Mouse (Mus musculus) c-Kit-positive CD71-positive TER-119-positive erythroid progenitor cells, embryonic 14.5 days (primary cell): ENCODE results near the gene Rims3.

Source experiments
- DNase-seq: peaks from one replicate; pipeline ENCODE4 v3.0.0-alpha.2; 2013; ENCODE audit warnings: low spot score

Gene Rims3

DNA sequence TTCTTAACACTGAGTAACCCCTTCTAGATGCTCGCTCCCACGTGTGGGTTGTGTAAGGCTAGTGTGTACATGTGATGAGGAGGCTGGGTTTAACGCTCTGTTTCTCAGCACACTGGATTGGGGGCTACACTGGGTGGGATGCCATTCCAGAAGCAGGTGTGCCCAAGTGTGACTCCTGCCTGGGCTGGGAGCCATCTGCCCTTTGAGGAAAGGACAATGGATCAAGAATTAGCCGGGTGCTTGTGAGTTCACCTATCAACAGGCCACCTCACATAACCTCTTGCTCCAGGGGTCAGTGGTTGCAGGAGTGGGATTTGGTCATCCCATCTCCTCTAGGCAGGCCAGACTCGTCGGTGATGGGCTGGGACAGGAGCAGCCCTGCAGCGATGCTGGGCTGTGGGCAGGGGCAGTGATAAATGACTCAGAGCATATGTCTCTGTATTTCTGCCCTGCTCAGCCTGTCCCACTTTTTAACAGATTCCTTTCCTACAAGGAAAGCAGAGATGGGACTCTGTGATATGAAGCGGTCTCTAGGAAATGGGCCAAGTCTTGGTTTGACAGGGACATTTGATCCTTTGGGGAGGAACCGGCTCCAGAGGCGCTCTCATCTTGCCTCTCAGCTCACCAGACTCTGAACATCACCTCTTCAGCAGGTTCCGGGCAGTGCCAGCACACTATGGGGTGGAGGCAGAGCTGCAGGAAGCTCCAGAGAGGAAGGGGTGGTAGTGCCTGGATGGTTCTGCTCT is 39.2 kb downstream of the Rims3 start:
- DNase-seq: no peak

DNA sequence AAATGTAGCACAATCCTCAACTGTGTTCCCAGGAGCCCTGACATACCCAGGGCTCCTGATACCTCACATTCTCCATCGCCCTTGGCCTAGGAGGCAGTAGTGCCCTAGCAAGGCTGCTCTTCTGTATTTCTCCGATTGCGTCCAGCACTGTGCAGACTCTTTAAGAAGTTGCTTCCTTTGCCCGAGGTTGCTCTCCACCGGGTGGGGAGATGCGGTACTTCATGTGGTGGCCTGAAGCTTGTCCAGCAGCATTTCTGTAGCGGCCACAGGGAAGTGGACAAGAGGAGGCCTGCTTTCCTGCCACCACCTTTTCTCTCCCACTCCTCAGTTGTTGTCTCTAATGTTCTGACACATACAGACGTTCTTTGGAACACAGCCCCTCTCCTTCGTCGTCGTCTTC is 40.0 kb downstream of the Rims3 start:
- DNase-seq: no peak

DNA sequence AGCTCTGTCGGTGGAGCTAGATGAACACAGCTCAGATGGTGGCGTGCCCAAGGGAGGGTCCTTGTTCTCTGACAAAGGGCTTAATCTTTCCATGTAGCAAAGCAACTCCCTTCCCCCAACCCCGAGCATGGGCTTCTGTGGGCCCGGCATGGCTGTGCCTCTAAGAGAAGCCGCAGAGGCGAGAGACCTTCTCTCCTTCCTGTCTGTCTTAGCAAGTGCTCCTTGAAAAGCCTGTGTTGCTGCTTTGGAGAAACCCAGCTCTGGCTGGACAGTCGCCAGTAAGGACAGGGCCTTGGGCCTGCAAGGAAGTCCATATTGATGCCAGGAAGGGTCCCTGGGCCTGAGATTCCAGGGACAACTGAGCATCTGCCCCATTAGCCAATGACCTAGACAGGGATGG is 40.6 kb downstream of the Rims3 start:
- no peak for DNase-seq

- no peak for DNase-seq
Measured at GRCm38 (mm10) chr4:120895810-120896584, 41.4 kb downstream of the Rims3 start.

DNA sequence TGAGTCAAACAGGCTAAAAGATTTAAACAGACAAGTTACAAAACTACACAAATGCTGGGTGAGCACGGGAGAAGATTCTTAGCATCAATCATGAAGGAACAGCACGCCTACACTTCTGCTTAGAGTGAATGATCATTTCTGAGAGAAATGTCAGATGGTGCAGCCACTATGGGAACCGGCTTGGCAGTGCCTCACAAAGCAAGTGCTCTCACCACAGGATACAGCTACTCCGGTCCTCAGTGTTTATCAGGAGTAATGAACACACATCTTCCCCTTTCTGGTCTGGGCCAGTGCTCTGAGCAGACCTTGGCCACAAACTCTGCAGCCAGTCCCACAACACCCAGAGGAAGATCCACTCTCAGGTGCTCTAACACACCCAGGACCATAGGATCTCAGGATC is 49.9 kb downstream of the Rims3 start:
- DNase-seq: no peak

DNA sequence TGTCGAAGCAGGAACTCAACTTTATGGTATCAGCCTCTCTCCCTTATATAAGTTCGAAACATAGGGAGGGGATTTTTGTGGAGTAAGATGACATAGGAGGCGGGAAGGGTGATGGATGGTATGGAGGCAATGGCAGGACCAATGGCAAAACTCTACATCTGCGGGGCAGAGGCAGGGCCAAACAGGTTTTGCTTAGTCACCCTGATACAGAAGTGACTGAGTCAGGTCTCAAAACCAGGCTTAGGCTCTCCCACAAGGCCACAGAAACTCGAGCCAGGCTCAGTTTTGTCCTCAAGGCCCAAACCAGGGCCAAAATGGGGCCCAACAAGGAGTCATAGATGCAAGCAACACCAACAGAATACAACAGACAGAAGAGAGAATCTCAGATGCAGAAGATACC is 51.0 kb downstream of the Rims3 start:
- DNase-seq: no peak

- peak; percentile 74 for DNase-seq
Measured at GRCm38 (mm10) chr4:120909558-120910150, 55.0 kb downstream of the Rims3 start.

DNA sequence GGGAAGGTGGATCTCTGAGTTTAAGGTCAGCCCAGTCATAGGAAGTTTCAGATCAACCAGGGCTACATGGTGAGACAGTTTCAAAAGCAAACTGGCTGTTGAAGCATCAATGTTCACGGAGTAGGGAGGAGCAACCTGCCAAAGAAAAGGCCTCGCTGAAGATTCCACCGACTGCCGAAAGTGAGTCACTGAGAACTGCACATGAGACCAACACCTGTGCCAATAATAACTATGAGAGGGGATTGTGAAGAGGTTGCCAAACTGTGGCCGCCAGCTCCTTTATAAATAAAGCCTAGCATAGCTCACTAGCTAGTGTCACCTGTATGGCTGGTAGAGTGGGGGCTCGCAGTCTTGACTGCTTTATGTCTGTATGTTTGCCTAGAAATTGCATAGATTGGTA is 56.5 kb downstream of the Rims3 start:
- DNase-seq: no peak

DNA sequence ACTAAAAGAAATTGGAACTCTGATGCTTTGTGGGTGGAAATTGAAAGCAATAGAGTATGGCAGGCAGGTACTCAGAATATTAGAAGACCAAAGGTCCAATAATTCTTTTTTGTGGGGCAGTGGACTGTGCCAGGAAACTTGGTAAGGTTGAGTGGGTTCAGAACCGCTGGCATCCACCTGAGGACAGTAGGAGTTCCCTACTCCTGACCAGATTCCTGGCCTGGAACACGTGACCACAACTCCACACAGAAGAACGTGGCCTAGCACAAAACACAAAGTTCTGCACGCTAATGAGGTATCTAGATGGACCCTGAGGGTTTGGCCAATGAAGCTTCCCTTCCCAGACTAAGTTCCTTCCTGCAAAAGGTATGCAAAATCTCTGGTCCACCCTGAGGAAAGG is 58.2 kb downstream of the Rims3 start:
- no peak for DNase-seq

DNA sequence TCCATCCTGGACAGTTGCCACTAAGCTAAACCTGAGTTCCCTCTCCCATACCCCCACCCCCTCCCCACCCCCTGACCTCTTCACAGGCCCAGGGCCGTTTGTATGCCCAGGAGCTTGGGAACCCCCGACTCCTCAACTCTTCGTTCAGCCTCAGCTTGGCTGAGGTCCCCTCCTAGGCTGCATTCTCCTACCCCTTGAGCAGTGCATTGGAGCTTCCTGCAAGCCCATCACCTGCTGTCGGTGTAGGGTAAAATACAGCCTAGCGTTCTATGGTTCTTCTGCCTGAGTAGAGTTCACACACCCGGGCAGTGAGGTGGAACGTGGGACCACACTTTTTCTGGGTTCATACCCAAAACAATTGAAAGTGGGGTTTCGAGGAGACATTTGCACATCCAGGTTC is 58.8 kb downstream of the Rims3 start:
- DNase-seq: no peak

- DNase-seq: no peak
Measured at GRCm38 (mm10) chr4:120913861-120914260, 59.2 kb downstream of the Rims3 start.

DNA sequence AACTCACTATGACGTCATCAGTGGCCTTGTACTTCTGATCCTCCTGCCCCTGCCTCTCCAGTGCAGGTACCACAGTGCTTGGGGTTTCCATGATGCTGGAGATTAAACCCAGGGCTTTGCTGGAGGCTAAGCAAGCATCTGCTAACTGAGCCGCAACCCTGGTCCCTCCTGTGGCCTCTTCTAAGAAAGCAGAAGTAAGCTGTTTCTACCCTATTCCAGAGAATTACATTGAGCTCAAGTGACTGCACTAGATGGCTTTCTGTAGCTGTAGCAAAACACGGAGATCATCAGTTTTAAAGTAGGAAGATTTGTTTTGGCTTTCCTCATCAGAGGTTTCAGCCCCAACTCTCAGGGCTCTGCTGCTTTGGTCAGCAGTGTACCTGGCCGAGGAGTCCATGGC is 59.9 kb downstream of the Rims3 start:
- no peak for DNase-seq

DNA sequence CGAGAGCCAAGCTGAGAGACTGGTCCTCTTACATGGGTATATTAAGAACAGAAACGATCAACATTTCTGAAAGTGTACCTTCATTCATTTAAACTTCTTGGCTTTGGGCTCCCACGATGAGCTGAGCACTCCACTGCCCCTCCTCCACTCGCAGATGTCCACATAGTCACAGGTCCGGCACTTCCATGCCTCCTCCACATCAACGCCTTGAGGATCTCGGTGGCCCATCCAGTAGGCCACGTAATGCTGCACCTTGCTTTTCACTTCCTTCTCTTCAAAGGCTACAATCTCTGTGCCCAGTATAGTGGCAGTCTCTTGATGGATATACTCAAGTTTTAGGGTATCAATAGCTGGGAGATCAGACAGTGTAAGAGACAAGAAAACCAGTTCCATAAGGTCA is 66.8 kb downstream of the Rims3 start:
- DNase-seq: no peak

- peak; percentile 91 for DNase-seq
Measured at GRCm38 (mm10) chr4:120924554-120925299, 70.1 kb downstream of the Rims3 start, which contains the start of gene Exo5. Exo5 (minus strand) TSS chr4:120925017.

DNA sequence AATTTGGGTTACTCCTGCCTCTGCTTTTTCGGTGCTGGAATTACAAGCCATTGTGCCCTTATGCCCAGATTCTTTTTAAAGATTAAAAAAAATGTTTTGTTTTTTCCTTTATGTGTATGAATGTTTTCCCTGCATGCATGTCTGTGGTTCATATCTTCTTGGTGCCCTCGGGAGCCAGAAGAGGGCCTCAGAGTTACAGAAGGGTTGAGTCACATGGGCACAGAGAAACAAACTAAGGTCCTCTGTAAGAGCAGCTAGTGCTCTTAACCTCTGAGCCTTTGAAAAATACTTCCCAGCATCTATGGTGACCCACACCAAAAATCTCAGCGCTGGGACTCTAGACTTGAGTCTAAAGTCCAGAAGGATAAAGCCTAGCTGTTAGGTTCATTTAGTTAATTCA is 70.8 kb downstream of the Rims3 start:
- DNase-seq: peak; percentile 64

GRCm38 (mm10) chr4:120928686-120929085 is 74.1 kb downstream of the Rims3 start:
- DNase-seq: no peak

- no peak for DNase-seq
Measured at GRCm38 (mm10) chr4:120930736-120931135, 76.1 kb downstream of the Rims3 start.

DNA sequence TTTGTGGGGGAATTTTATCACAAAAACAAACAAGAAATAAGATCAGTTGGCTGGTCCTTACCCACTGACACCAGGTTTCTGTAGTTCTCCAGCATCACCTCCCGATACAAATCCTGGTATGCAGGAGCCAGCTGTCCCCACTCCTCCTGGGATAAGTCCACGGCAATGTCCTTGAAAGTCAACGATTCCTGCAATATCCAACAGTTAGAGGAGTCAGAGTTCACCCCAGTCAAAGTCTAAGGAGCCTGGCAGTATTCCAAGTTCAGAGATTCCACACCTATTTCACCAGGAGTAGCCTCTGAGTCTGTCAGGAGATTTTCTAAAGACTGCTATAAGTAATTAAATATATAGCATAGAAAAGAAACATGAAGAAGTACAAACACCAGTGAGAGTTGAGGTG is 80.4 kb downstream of the Rims3 start:
- DNase-seq: no peak
